8 mouse cellular contexts compared by ENCODE assay signal in genomic region chr9:21758576-21759529, GRCm38 (mm10). TPM values are rescaled to one million over a fixed set of nuclear protein-coding genes. Genes with fewer than 3 reads are reported as not detected.
DNase-seq lines count a peak whose midpoint lies in the region; ATAC-seq lines count a peak whose summit lies in the region.

No protein-coding gene starts in this region.

- peak; percentile 27 for DNase-seq in left cerebral cortex, postnatal 4 days
- DNase-seq in left cerebral cortex, postnatal 25 days (ENCODE audit: low spot score in 2 of 2): no peak
- DNase-seq in naive thymus-derived CD4-positive, alpha-beta T cell, adult 2 months (ENCODE audit: low read depth): peak; percentile 16
- no peak for DNase-seq in right cerebral cortex, adult 2 months (ENCODE audit: low spot score in 2 of 2)
- no peak for DNase-seq in left cerebral cortex, adult 8-10 months (ENCODE audit: low spot score in 2 of 2)
- DNase-seq in testis, postnatal 14 days (ENCODE audit: low spot score): no peak

- H3K36me3 ChIP-seq in embryonic facial prominence, embryonic 13.5 days: peaks cover 29% of the 10 kb centered on the region
- H3K36me3 ChIP-seq in intestine, embryonic 15.5 days: peaks cover 4% of the 10 kb centered on the region; the same call in 1 of the 2 replicates

- peak overlapping the region; percentile 85 for H3K4me3 ChIP-seq in embryonic facial prominence, embryonic 13.5 days
- peak overlapping the region; percentile 90 for H3K4me3 ChIP-seq in intestine, embryonic 15.5 days (replicated peaks)

- peaks cover 21% of the 10 kb centered on the region for H3K4me1 ChIP-seq in embryonic facial prominence, embryonic 13.5 days
- peaks cover 22% of the 10 kb centered on the region for H3K4me1 ChIP-seq in intestine, embryonic 15.5 days (replicated peaks)

- H3K27me3 ChIP-seq in embryonic facial prominence, embryonic 13.5 days: no peaks in the 10 kb centered on the region
- H3K27me3 ChIP-seq in intestine, embryonic 15.5 days (replicated peaks): no peaks in the 10 kb centered on the region

- intact Hi-C loops in left cerebral cortex, postnatal 4 days (cut with DNase I): no loop called here
- intact Hi-C loops in left cerebral cortex, postnatal 25 days (cut with DNase I): no loop called here

- no peaks in the 10 kb centered on the region for H3K9me3 ChIP-seq in embryonic facial prominence, embryonic 13.5 days
- no peaks in the 10 kb centered on the region for H3K9me3 ChIP-seq in intestine, embryonic 15.5 days

- no peak for ATAC-seq in embryonic facial prominence, embryonic 13.5 days (ENCODE audit: insufficient number of reproducible peaks, insufficient read depth, low FRiP score, low TSS enrichment, low read depth)
- ATAC-seq in intestine, embryonic 15.5 days: no peak

- peak overlapping the region; percentile 81 for H3K9ac ChIP-seq in embryonic facial prominence, embryonic 13.5 days
- H3K9ac ChIP-seq in intestine, embryonic 15.5 days: peak overlapping the region; percentile 95

- WGBS in embryonic facial prominence, embryonic 13.5 days: 57% methylated on average over 14 of the region's 14 CpGs
- WGBS in intestine, embryonic 15.5 days: 55% methylated on average over 14 of the region's 14 CpGs

- H3K4me2 ChIP-seq in embryonic facial prominence, embryonic 13.5 days: peak overlapping the region; percentile 80
- peak overlapping the region; percentile 76 for H3K4me2 ChIP-seq in intestine, embryonic 15.5 days (replicated peaks)

- 0 out of 2 replicates have a peak overlapping the region, but pooled peaks have one; percentile 60 for H3K27ac ChIP-seq in embryonic facial prominence, embryonic 13.5 days
- no peak overlapping the region for H3K27ac ChIP-seq in intestine, embryonic 15.5 days

RNA-seq across cellular contexts. Expression of gene Spc24, which starts 1.2 kb away (rescaled TPM):
- total RNA-seq in left cerebral cortex, postnatal 4 days (2021): 1 to 10 TPM; 4.9 to 5.9 TPM
- total RNA-seq in left cerebral cortex, postnatal 25 days (2021): 1 to 10 TPM; 1.6 to 1.7 TPM
- 105 and 111 TPM in 2 replicates for polyA plus RNA-seq in embryonic facial prominence, embryonic 13.5 days (2015; fragmentation: Nextera tagmentation; extraction: Ambion mirVana)
- 94.2 and 107 TPM in 2 replicates for polyA plus RNA-seq in intestine, embryonic 15.5 days (2015; fragmentation: Nextera tagmentation; extraction: Ambion mirVana)
- 1 to 10 TPM; 2.0 to 2.5 (median 2.2) TPM for total RNA-seq in left cerebral cortex, adult 8-10 months (2022)

RNA-seq across cellular contexts. Expression of gene Ldlr, which starts 35.6 kb away (rescaled TPM):
- total RNA-seq in left cerebral cortex, postnatal 4 days (2021): 10 to 100 TPM; 25.2 to 32.4 TPM
- 10 to 100 TPM; 15.4 to 16.4 TPM for total RNA-seq in left cerebral cortex, postnatal 25 days (2021)
- polyA plus RNA-seq in embryonic facial prominence, embryonic 13.5 days (2015; fragmentation: Nextera tagmentation; extraction: Ambion mirVana): 31.2 and 37.3 TPM in 2 replicates
- polyA plus RNA-seq in intestine, embryonic 15.5 days (2015; fragmentation: Nextera tagmentation; extraction: Ambion mirVana): 76.7 and 81.2 TPM in 2 replicates
- 10 to 100 TPM; 23.7 to 32.4 (median 28.6) TPM for total RNA-seq in left cerebral cortex, adult 8-10 months (2022)

RNA-seq across cellular contexts. Expression of gene Kank2, which starts 39.7 kb away (rescaled TPM):
- total RNA-seq in left cerebral cortex, postnatal 4 days (2021): 1 to 10 TPM; 8.7 to 9.7 TPM
- total RNA-seq in left cerebral cortex, postnatal 25 days (2021): 1 to 10 TPM; 7.4 to 7.5 TPM
- 20.8 and 22.6 TPM in 2 replicates for polyA plus RNA-seq in embryonic facial prominence, embryonic 13.5 days (2015; fragmentation: Nextera tagmentation; extraction: Ambion mirVana)
- 16.3 and 16.7 TPM in 2 replicates for polyA plus RNA-seq in intestine, embryonic 15.5 days (2015; fragmentation: Nextera tagmentation; extraction: Ambion mirVana)
- 10 to 100 TPM in 1 of 4 experiments, 1 to 10 TPM in 3; 9.1 to 10.9 (median 9.6) TPM for total RNA-seq in left cerebral cortex, adult 8-10 months (2022)

Comparison
In these comparisons a context has a peak if more than half of its experiments do, and no peak if none do; other contexts are left out.
1. DNase-seq: peak in left cerebral cortex, postnatal 4 days (single experiment) and naive thymus-derived CD4-positive, alpha-beta T cell, adult 2 months (single experiment); none in left cerebral cortex, postnatal 25 days (0 of 2), right cerebral cortex, adult 2 months (0 of 2), left cerebral cortex, adult 8-10 months (0 of 2) and testis, postnatal 14 days (single experiment).